9 mouse cellular contexts compared by ENCODE assay signal in the genomic region with DNA sequence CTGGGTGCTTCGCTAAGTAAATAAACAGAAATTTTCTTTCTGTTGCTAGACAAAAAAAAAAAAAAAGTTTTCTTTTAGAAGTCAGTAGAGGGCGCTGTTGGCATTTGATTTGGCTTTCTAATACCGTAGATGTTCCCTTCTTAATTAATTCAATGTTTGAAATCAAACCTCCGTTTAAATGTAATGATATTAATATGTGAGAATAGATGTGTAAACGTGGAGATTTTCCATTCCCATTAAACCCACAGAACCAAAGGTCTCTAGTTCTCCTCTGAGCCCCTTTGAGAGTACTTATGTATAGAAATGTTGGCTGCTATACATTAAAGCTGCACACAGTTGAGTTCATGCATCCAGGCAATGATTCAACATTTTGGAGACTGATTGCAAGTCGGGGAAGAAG.
A peak's percentile ranks its signal among the peaks of the same experiment; 100 is the strongest.
DNase-seq lines count a peak whose midpoint lies in the region; ATAC-seq and TF ChIP-seq lines count a peak whose summit lies in the region.
"Had no signal": no experiment of that assay in that cellular context is flagged by ENCODE, and none has a peak within 500 bp of the region (broad histone marks: within the 10 kb centered on the region; RNA-seq: fewer than 3 reads in every experiment).

No protein-coding gene starts in this region.

- WGBS in heart, embryonic 10.5 days = 7% methylated on average over 6 of the region's 6 CpGs
- 6% methylated on average over 6 of the region's 6 CpGs for WGBS in embryonic facial prominence, embryonic 14.5 days
- 12% methylated on average over 6 of the region's 6 CpGs for WGBS in midbrain, embryonic 10.5 days

- no peaks in the 10 kb centered on the region for H3K9me3 ChIP-seq in heart, embryonic 10.5 days
- no peaks in the 10 kb centered on the region for H3K9me3 ChIP-seq in E14TG2a.4 (ENCODE audit: low read length)
- H3K9me3 ChIP-seq in embryonic facial prominence, embryonic 14.5 days (ENCODE audit: control insufficient read depth, low read length) = no peaks in the 10 kb centered on the region
- H3K9me3 ChIP-seq in midbrain, embryonic 10.5 days (replicated peaks) = no peaks in the 10 kb centered on the region

- peak overlapping the region; percentile 27; the same call in 1 of the 2 replicates for H3K4me2 ChIP-seq in embryonic facial prominence, embryonic 14.5 days (ENCODE audit: low read depth, low read length)

- DNase-seq in heart, embryonic 10.5 days (ENCODE audit: low spot score) = no peak
- DNase-seq in heart, postnatal 36 days = no peak
- DNase-seq in embryonic facial prominence, embryonic 14.5 days (ENCODE audit: low spot score) = peak; percentile 92
- DNase-seq in midbrain, embryonic 10.5 days (ENCODE audit: low spot score) = no peak
- DNase-seq in left cerebral cortex, postnatal 36 days (ENCODE audit: low spot score in 2 of 2) = no peak
- no peak for DNase-seq in testis, postnatal 10 days (ENCODE audit: low spot score)
- DNase-seq in right cerebral cortex, adult 2 months (ENCODE audit: low spot score in 2 of 2) = no peak
- DNase-seq: lung, postnatal 4 days had no signal

- H3K4me1 ChIP-seq in heart, embryonic 10.5 days = peaks cover 35% of the 10 kb centered on the region
- no peaks in the 10 kb centered on the region for H3K4me1 ChIP-seq in E14TG2a.4 (replicated peaks; ENCODE audit: low read depth, low read length)
- peaks cover 52% of the 10 kb centered on the region for H3K4me1 ChIP-seq in embryonic facial prominence, embryonic 14.5 days (ENCODE audit: control insufficient read depth, insufficient read depth, low read length)
- peaks cover 32% of the 10 kb centered on the region for H3K4me1 ChIP-seq in midbrain, embryonic 10.5 days

- intact Hi-C loops in heart, postnatal 36 days (cut with DNase I) = loop anchor here (2.0 to 5.0 kb wide), 3 partner anchors 387 to 1053 kb away; no protein-coding TSS in a partner anchor
- intact Hi-C loops in left cerebral cortex, postnatal 36 days (cut with DNase I) = loop anchor here (2.0 to 10.0 kb wide), 5 partner anchors 390 to 1050 kb away; no protein-coding TSS in a partner anchor

- no peak overlapping the region for H3K9ac ChIP-seq in embryonic facial prominence, embryonic 14.5 days (ENCODE audit: low read depth, low read length)

- ATAC-seq in embryonic facial prominence, embryonic 14.5 days (ENCODE audit: low read depth) = peak; percentile 53; the same call in 1 of the 2 replicates

- no peaks in the 10 kb centered on the region for H3K27me3 ChIP-seq in heart, embryonic 10.5 days (ENCODE audit: insufficient read depth, poor library complexity, severe bottlenecking)
- peaks cover 2% of the 10 kb centered on the region; the same call in 1 of the 2 replicates for H3K27me3 ChIP-seq in E14TG2a.4 (ENCODE audit: insufficient read depth, low read length)
- H3K27me3 ChIP-seq in embryonic facial prominence, embryonic 14.5 days (replicated peaks; ENCODE audit: control insufficient read depth, insufficient read depth, low read length) = no peaks in the 10 kb centered on the region
- H3K27me3 ChIP-seq in midbrain, embryonic 10.5 days (ENCODE audit: low read depth, poor library complexity, severe bottlenecking) = no peaks in the 10 kb centered on the region; the same call in 1 of the 2 replicates

- peak; percentile 32; the same call in 1 of the 2 replicates for TF ChIP-seq CTCF in E14TG2a.4 (conservative IDR thresholded peaks at IDR 0.05; ENCODE audit: low read length)

- 0 out of 2 replicates have a peak overlapping the region, but pooled peaks have one; percentile 79 for H3K27ac ChIP-seq in heart, embryonic 10.5 days
- H3K27ac ChIP-seq in embryonic facial prominence, embryonic 14.5 days (replicated peaks; ENCODE audit: low read depth, low read length) = peak overlapping the region; percentile 74
- no peak overlapping the region for H3K27ac ChIP-seq in midbrain, embryonic 10.5 days (replicated peaks)

- no peaks in the 10 kb centered on the region for H3K36me3 ChIP-seq in heart, embryonic 10.5 days
- H3K36me3 ChIP-seq in E14TG2a.4 (ENCODE audit: insufficient read depth, low read length) = no peaks in the 10 kb centered on the region
- H3K36me3 ChIP-seq in embryonic facial prominence, embryonic 14.5 days (ENCODE audit: control insufficient read depth, insufficient read depth, low read length) = no peaks in the 10 kb centered on the region
- no peaks in the 10 kb centered on the region for H3K36me3 ChIP-seq in midbrain, embryonic 10.5 days

- H3K4me3 ChIP-seq in heart, embryonic 10.5 days = no peak overlapping the region
- no peak overlapping the region for H3K4me3 ChIP-seq in E14TG2a.4 (replicated peaks; ENCODE audit: low read length)
- no peak overlapping the region for H3K4me3 ChIP-seq in embryonic facial prominence, embryonic 14.5 days (ENCODE audit: low read depth, low read length)
- peak overlapping the region; percentile 20; the same call in 1 of the 2 replicates for H3K4me3 ChIP-seq in midbrain, embryonic 10.5 days
